29 mouse cellular contexts compared by ENCODE assay signal in genomic region chr11:86618548-86619335, GRCm38 (mm10).
DNase-seq lines count a peak whose midpoint lies in the region; ATAC-seq and TF ChIP-seq lines count a peak whose summit lies in the region.
"Had no signal": no experiment of that assay in that cellular context is flagged by ENCODE, and none has a peak within 500 bp of the region (broad histone marks: within the 10 kb centered on the region; RNA-seq: fewer than 3 reads in every experiment).

No protein-coding gene starts in this region.

- TF ChIP-seq POLR2A in embryonic fibroblast, embryonic 13.5 days (IDR thresholded peaks at IDR 0.05; ENCODE audit: low read depth, low read length): no peak

- 87% methylated on average over 2 of the region's 2 CpGs for WGBS in intestine, embryonic 16.5 days
- 81% methylated on average over 2 of the region's 2 CpGs for WGBS in intestine, embryonic 15.5 days
- WGBS in stomach, embryonic 14.5 days: 87% methylated on average over 2 of the region's 2 CpGs
- 86% methylated on average over 2 of the region's 2 CpGs for WGBS in stomach, postnatal 0 days
- WGBS in midbrain, embryonic 14.5 days: 85% methylated on average over 2 of the region's 2 CpGs

- H3K4me2 ChIP-seq in intestine, embryonic 16.5 days (ENCODE audit: low read depth, low read length): no peak overlapping the region
- no peak overlapping the region for H3K4me2 ChIP-seq in intestine, embryonic 15.5 days (replicated peaks)
- no peak overlapping the region for H3K4me2 ChIP-seq in stomach, embryonic 14.5 days (replicated peaks; ENCODE audit: low read depth, low read length)
- H3K4me2 ChIP-seq in stomach, postnatal 0 days (replicated peaks; ENCODE audit: low read depth): no peak overlapping the region
- no peak overlapping the region for H3K4me2 ChIP-seq in midbrain, embryonic 14.5 days (ENCODE audit: low read length)
- H3K4me2 ChIP-seq: embryonic facial prominence, embryonic 13.5 days; heart, embryonic 11.5 days; hindbrain, embryonic 15.5 days; limb, embryonic 13.5 days; midbrain, embryonic 15.5 days; neural tube, embryonic 12.5 days had no signal

- TF ChIP-seq EP300 in stomach, postnatal 0 days (optimal IDR thresholded peaks at IDR 0.05): no peak

- H3K4me3 ChIP-seq in intestine, embryonic 16.5 days (ENCODE audit: low read length): no peak overlapping the region
- no peak overlapping the region for H3K4me3 ChIP-seq in intestine, embryonic 15.5 days (replicated peaks)
- H3K4me3 ChIP-seq in stomach, embryonic 14.5 days (ENCODE audit: low read depth, low read length): no peak overlapping the region
- no peak overlapping the region for H3K4me3 ChIP-seq in stomach, postnatal 0 days (ENCODE audit: low read depth, low read length)
- no peak overlapping the region for H3K4me3 ChIP-seq in embryonic fibroblast, embryonic 13.5 days (ENCODE audit: insufficient read depth, low read length)
- H3K4me3 ChIP-seq in midbrain, embryonic 14.5 days (replicated peaks; ENCODE audit: low read depth, low read length): no peak overlapping the region
- H3K4me3 ChIP-seq: embryonic facial prominence, embryonic 13.5 days; gastrocnemius, adult 2 months; hindbrain, embryonic 15.5 days; limb, embryonic 13.5 days; megakaryocyte, embryonic 14.5 days; midbrain, embryonic 15.5 days; neural tube, embryonic 12.5 days had no signal

- no peak overlapping the region for H3K9ac ChIP-seq in intestine, embryonic 16.5 days (ENCODE audit: low read depth, low read length)
- H3K9ac ChIP-seq in intestine, embryonic 15.5 days: no peak overlapping the region
- no peak overlapping the region for H3K9ac ChIP-seq in stomach, embryonic 14.5 days (replicated peaks; ENCODE audit: low read depth, low read length)
- H3K9ac ChIP-seq in stomach, postnatal 0 days (ENCODE audit: low read length): no peak overlapping the region
- H3K9ac ChIP-seq in midbrain, embryonic 14.5 days (replicated peaks; ENCODE audit: low read length): no peak overlapping the region
- H3K9ac ChIP-seq: embryonic facial prominence, embryonic 13.5 days; hindbrain, embryonic 15.5 days; limb, embryonic 13.5 days; midbrain, embryonic 15.5 days; neural tube, embryonic 12.5 days had no signal

- H3K36me3 ChIP-seq in intestine, embryonic 16.5 days (ENCODE audit: control insufficient read depth, insufficient read depth, low read length): no peaks in the 10 kb centered on the region
- H3K36me3 ChIP-seq in intestine, embryonic 15.5 days: no peaks in the 10 kb centered on the region
- H3K36me3 ChIP-seq in stomach, embryonic 14.5 days (ENCODE audit: control insufficient read depth, insufficient read depth, low read length): no peaks in the 10 kb centered on the region
- no peaks in the 10 kb centered on the region for H3K36me3 ChIP-seq in stomach, postnatal 0 days (ENCODE audit: control insufficient read depth, insufficient read depth, low read length)
- H3K36me3 ChIP-seq in midbrain, embryonic 14.5 days (ENCODE audit: control insufficient read depth, insufficient read depth, low read length): no peaks in the 10 kb centered on the region
- H3K36me3 ChIP-seq: embryonic facial prominence, embryonic 13.5 days; hindbrain, embryonic 15.5 days; limb, embryonic 13.5 days; midbrain, embryonic 15.5 days; neural tube, embryonic 12.5 days had no signal

- H3K9me3 ChIP-seq in intestine, embryonic 16.5 days (ENCODE audit: control insufficient read depth, low read length): no peaks in the 10 kb centered on the region
- no peaks in the 10 kb centered on the region for H3K9me3 ChIP-seq in intestine, embryonic 15.5 days
- no peaks in the 10 kb centered on the region for H3K9me3 ChIP-seq in stomach, embryonic 14.5 days (ENCODE audit: control insufficient read depth, low read depth, low read length)
- H3K9me3 ChIP-seq in stomach, postnatal 0 days (ENCODE audit: control insufficient read depth, low read length): no peaks in the 10 kb centered on the region
- no peaks in the 10 kb centered on the region for H3K9me3 ChIP-seq in midbrain, embryonic 14.5 days (ENCODE audit: control insufficient read depth, low read length)
- H3K9me3 ChIP-seq: embryonic facial prominence, embryonic 13.5 days; hindbrain, embryonic 15.5 days; limb, embryonic 13.5 days; megakaryocyte, embryonic 14.5 days; midbrain, embryonic 15.5 days; neural tube, embryonic 12.5 days had no signal

- H3K4me1 ChIP-seq in intestine, embryonic 16.5 days (ENCODE audit: control insufficient read depth, insufficient read depth, low read length): no peaks in the 10 kb centered on the region
- no peaks in the 10 kb centered on the region; the same call in 1 of the 2 replicates for H3K4me1 ChIP-seq in intestine, embryonic 15.5 days (replicated peaks)
- no peaks in the 10 kb centered on the region; the same call in 1 of the 2 replicates for H3K4me1 ChIP-seq in stomach, embryonic 14.5 days (ENCODE audit: control insufficient read depth, insufficient read depth, low read length)
- no peaks in the 10 kb centered on the region for H3K4me1 ChIP-seq in stomach, postnatal 0 days (replicated peaks; ENCODE audit: control insufficient read depth, insufficient read depth)
- H3K4me1 ChIP-seq in embryonic fibroblast, embryonic 13.5 days (ENCODE audit: control insufficient read depth, insufficient read depth, low read length): peaks cover 10% of the 10 kb centered on the region
- no peaks in the 10 kb centered on the region for H3K4me1 ChIP-seq in midbrain, embryonic 14.5 days (ENCODE audit: control insufficient read depth, insufficient read depth, low read length)
- H3K4me1 ChIP-seq: neural tube, embryonic 12.5 days had no signal

- TF ChIP-seq CTCF in stomach, postnatal 0 days (IDR thresholded peaks at IDR 0.05; ENCODE audit: low read depth): no peak
- TF ChIP-seq CTCF in embryonic fibroblast, embryonic 13.5 days (IDR thresholded peaks at IDR 0.05; ENCODE audit: borderline replicate concordance, insufficient read depth, low read length): no peak

- H3K27ac ChIP-seq in intestine, embryonic 16.5 days (ENCODE audit: low read length): peak overlapping the region; percentile 33; the same call in 1 of the 2 replicates
- no peak overlapping the region for H3K27ac ChIP-seq in intestine, embryonic 15.5 days
- H3K27ac ChIP-seq in stomach, embryonic 14.5 days (ENCODE audit: low read length): peak overlapping the region; percentile 39; the same call in 1 of the 2 replicates
- no peak overlapping the region for H3K27ac ChIP-seq in stomach, postnatal 0 days (replicated peaks)
- peak overlapping the region; percentile 67 for H3K27ac ChIP-seq in embryonic fibroblast, embryonic 13.5 days (ENCODE audit: insufficient read depth, low read length)
- no peak overlapping the region for H3K27ac ChIP-seq in midbrain, embryonic 14.5 days (replicated peaks; ENCODE audit: low read depth, low read length)
- H3K27ac ChIP-seq: embryonic facial prominence, embryonic 13.5 days; gastrocnemius, adult 2 months; hindbrain, embryonic 15.5 days; limb, embryonic 13.5 days; midbrain, embryonic 15.5 days; neural tube, embryonic 12.5 days had no signal

- no peak for DNase-seq in stomach, postnatal 0 days (ENCODE audit: low spot score)
- DNase-seq in urinary bladder, postnatal 10 days (ENCODE audit: low spot score): no peak
- DNase-seq in midbrain, embryonic 14.5 days: no peak
- DNase-seq: adrenal gland, adult 8-10 months; cerebellum, adult 8-10 months; cerebellum, postnatal 36 days; embryo, embryonic 11 days; gastrocnemius, adult 2 months; kidney, adult 8-10 months; kidney, postnatal 25 days; lung, postnatal 14 days; retina, postnatal 1 day; right cerebral cortex, postnatal 25 days; spleen, adult 18-20 months; thymus, adult 18-20 months; thymus, postnatal 36 days had no signal

- H3K27me3 ChIP-seq in intestine, embryonic 16.5 days (replicated peaks; ENCODE audit: control insufficient read depth, insufficient read depth, low read length): no peaks in the 10 kb centered on the region
- no peaks in the 10 kb centered on the region for H3K27me3 ChIP-seq in intestine, embryonic 15.5 days (replicated peaks)
- H3K27me3 ChIP-seq in stomach, embryonic 14.5 days (ENCODE audit: control insufficient read depth, insufficient read depth, low read length): no peaks in the 10 kb centered on the region
- H3K27me3 ChIP-seq in stomach, postnatal 0 days (ENCODE audit: control insufficient read depth, insufficient read depth, low read length): no peaks in the 10 kb centered on the region
- no peaks in the 10 kb centered on the region for H3K27me3 ChIP-seq in midbrain, embryonic 14.5 days (ENCODE audit: control insufficient read depth, insufficient read depth, low read length)
- H3K27me3 ChIP-seq: embryonic facial prominence, embryonic 13.5 days; hindbrain, embryonic 15.5 days; limb, embryonic 13.5 days; megakaryocyte, embryonic 14.5 days; midbrain, embryonic 15.5 days; neural tube, embryonic 12.5 days had no signal

- ATAC-seq in intestine, embryonic 16.5 days: no peak
- ATAC-seq in intestine, embryonic 15.5 days: no peak
- ATAC-seq in stomach, embryonic 14.5 days (ENCODE audit: insufficient number of reproducible peaks, insufficient read depth, low FRiP score, low read depth): no peak
- no peak for ATAC-seq in stomach, postnatal 0 days (ENCODE audit: low FRiP score, low TSS enrichment)
- ATAC-seq in midbrain, embryonic 14.5 days (ENCODE audit: low FRiP score, low TSS enrichment): no peak
- ATAC-seq: activated CD4-positive, CD25-positive, alpha-beta regulatory T cell, adult 4 months; forebrain, embryonic 14.5 days; midbrain, embryonic 15.5 days had no signal

Comparison
In these comparisons a context has a peak if more than half of its experiments do, and no peak if none do; other contexts are left out.
1. H3K27ac ChIP-seq: peak in intestine, embryonic 16.5 days (single experiment), stomach, embryonic 14.5 days (single experiment) and embryonic fibroblast, embryonic 13.5 days (single experiment); none in intestine, embryonic 15.5 days (single experiment), stomach, postnatal 0 days (single experiment) and midbrain, embryonic 14.5 days (single experiment).